ENCODE assay signal across 9 mouse cellular contexts in genomic region chr6:135525841-135526327, GRCm38 (mm10).
DNase-seq lines count a peak whose midpoint lies in the region; ATAC-seq lines count a peak whose summit lies in the region.
"Had no signal": no experiment of that assay in that cellular context is flagged by ENCODE, and none has a peak within 500 bp of the region (broad histone marks: within the 10 kb centered on the region; RNA-seq: fewer than 3 reads in every experiment).

No protein-coding gene starts in this region.

- H3K4me3 ChIP-seq in heart, embryonic 11.5 days (ENCODE audit: low read depth, low read length): no peak overlapping the region
- no peak overlapping the region for H3K4me3 ChIP-seq in forebrain, embryonic 16.5 days (replicated peaks; ENCODE audit: low read length)
- no peak overlapping the region for H3K4me3 ChIP-seq in neural tube, embryonic 11.5 days (ENCODE audit: low read depth, low read length)

- peaks cover 4% of the 10 kb centered on the region; the same call in 1 of the 2 replicates for H3K4me1 ChIP-seq in heart, embryonic 11.5 days (ENCODE audit: control insufficient read depth, insufficient read depth, low read length)
- peaks cover 15% of the 10 kb centered on the region for H3K4me1 ChIP-seq in forebrain, embryonic 16.5 days (replicated peaks; ENCODE audit: control insufficient read depth, insufficient read depth, low read length)
- no peaks in the 10 kb centered on the region for H3K4me1 ChIP-seq in neural tube, embryonic 11.5 days (ENCODE audit: control insufficient read depth, insufficient read depth, low read length)

- no peaks in the 10 kb centered on the region for H3K36me3 ChIP-seq in heart, embryonic 11.5 days (ENCODE audit: control insufficient read depth, insufficient read depth, low read length)
- H3K36me3 ChIP-seq in forebrain, embryonic 16.5 days (ENCODE audit: control insufficient read depth, insufficient read depth): no peaks in the 10 kb centered on the region
- H3K36me3 ChIP-seq in neural tube, embryonic 11.5 days (ENCODE audit: control insufficient read depth, insufficient read depth, low read length): no peaks in the 10 kb centered on the region

- WGBS in heart, embryonic 11.5 days (ENCODE audit: insufficient replicate concordance): 45% methylated on average over 5 of the region's 5 CpGs
- 8% methylated on average over 5 of the region's 5 CpGs for WGBS in forebrain, embryonic 16.5 days
- whole genome bisulfite sequencing in neural tube, embryonic 11.5 days: 56% methylated on average over 5 of the region's 5 CpGs

- DNase-seq in heart, adult 8-10 months (ENCODE audit: low spot score): no peak
- DNase-seq in cerebellum, adult 18-20 months: peak; percentile 31 to 37
- DNase-seq in kidney, postnatal 36 days: peak; percentile 13 to 29
- DNase-seq in neural tube, embryonic 11.5 days (ENCODE audit: low spot score): peak; percentile 50
- no peak for DNase-seq in gastrocnemius, adult 18-20 months (ENCODE audit: low spot score)

- H3K27me3 ChIP-seq in heart, embryonic 11.5 days (ENCODE audit: control insufficient read depth, insufficient read depth, low read length): no peaks in the 10 kb centered on the region
- no peaks in the 10 kb centered on the region for H3K27me3 ChIP-seq in forebrain, embryonic 16.5 days (replicated peaks; ENCODE audit: control insufficient read depth, insufficient read depth, low read length)
- H3K27me3 ChIP-seq in neural tube, embryonic 11.5 days (ENCODE audit: control insufficient read depth, insufficient read depth, low read length): no peaks in the 10 kb centered on the region
- H3K27me3 ChIP-seq: CH12.LX had no signal

- H3K4me2 ChIP-seq in heart, embryonic 11.5 days: peak overlapping the region; percentile 16; the same call in 1 of the 2 replicates
- peak overlapping the region; percentile 40 for H3K4me2 ChIP-seq in forebrain, embryonic 16.5 days (ENCODE audit: low read length)
- H3K4me2 ChIP-seq in neural tube, embryonic 11.5 days (ENCODE audit: low read depth): no peak overlapping the region

- peak; percentile 50; the same call in 1 of the 2 replicates for ATAC-seq in heart, embryonic 11.5 days (replicated peaks; ENCODE audit: insufficient number of reproducible peaks, low FRiP score, low TSS enrichment)
- ATAC-seq in forebrain, embryonic 16.5 days: peak; percentile 89
- ATAC-seq in neural tube, embryonic 11.5 days (ENCODE audit: insufficient read depth, low FRiP score, low TSS enrichment): peak; percentile 72
- no peak for ATAC-seq in CD4-positive, CD25-positive, alpha-beta regulatory T cell, adult 4 months

- H3K9ac ChIP-seq in heart, embryonic 11.5 days (ENCODE audit: low read depth, low read length): no peak overlapping the region
- H3K9ac ChIP-seq in forebrain, embryonic 16.5 days (replicated peaks; ENCODE audit: low read depth, low read length): no peak overlapping the region
- no peak overlapping the region for H3K9ac ChIP-seq in neural tube, embryonic 11.5 days (ENCODE audit: low read length)

- 0 out of 2 replicates have a peak overlapping the region, but pooled peaks have one; percentile 8 for H3K27ac ChIP-seq in heart, embryonic 11.5 days (ENCODE audit: low read depth, low read length)
- 0 out of 2 replicates have a peak overlapping the region, but pooled peaks have one; percentile 24 for H3K27ac ChIP-seq in forebrain, embryonic 16.5 days (ENCODE audit: low read length)
- no peak overlapping the region for H3K27ac ChIP-seq in neural tube, embryonic 11.5 days (ENCODE audit: low read depth, low read length)

- no peaks in the 10 kb centered on the region for H3K9me3 ChIP-seq in heart, embryonic 11.5 days (replicated peaks; ENCODE audit: control insufficient read depth, low read length)
- H3K9me3 ChIP-seq in forebrain, embryonic 16.5 days (ENCODE audit: control insufficient read depth, low read length): no peaks in the 10 kb centered on the region
- no peaks in the 10 kb centered on the region for H3K9me3 ChIP-seq in neural tube, embryonic 11.5 days (ENCODE audit: control insufficient read depth, low read length)

Comparison
In these comparisons a context has a peak if more than half of its experiments do, and no peak if none do; other contexts are left out.
1. DNase-seq: peak in cerebellum, adult 18-20 months (2 of 2), kidney, postnatal 36 days (2 of 2) and neural tube, embryonic 11.5 days (single experiment); none in heart, adult 8-10 months (single experiment) and gastrocnemius, adult 18-20 months (single experiment).